Mouse (Mus musculus): ENCODE data around the gene Rab31. TPM values are rescaled to one million over a fixed set of nuclear protein-coding genes. Genes with fewer than 3 reads are reported as not detected.
"Not testable (repeated sequence)": the region's sequence is repeated elsewhere in the genome, so short reads cannot be mapped to it uniquely, and the experiment has no call there.

The Rab31 gene
- total RNA-seq, 2 experiments from 2014 or later: 38.2 to 40.8 TPM

DNA sequence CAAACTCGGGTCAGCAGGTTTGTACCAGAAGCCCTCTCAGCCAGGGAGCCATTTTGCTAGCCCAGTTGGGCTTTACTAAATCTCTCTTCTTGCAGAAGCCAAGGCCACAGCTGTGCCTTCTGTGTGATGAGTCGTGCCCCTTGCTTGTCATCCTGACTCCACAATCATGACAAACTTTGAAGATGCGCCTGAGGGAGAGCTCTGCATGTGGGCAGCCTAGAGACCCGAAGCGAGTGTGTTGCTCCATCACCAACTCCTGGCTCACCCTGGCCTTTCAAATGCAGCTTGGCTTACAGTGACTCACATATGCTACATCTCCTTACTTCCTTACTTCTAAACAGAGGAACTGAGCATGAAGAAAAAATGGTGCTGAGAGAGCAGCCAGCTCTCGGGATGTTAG lies 142.6 kb downstream of the Rab31 start:
- DNase-seq (ENCODE audit: low spot score in 2 of 2): no peak

DNA sequence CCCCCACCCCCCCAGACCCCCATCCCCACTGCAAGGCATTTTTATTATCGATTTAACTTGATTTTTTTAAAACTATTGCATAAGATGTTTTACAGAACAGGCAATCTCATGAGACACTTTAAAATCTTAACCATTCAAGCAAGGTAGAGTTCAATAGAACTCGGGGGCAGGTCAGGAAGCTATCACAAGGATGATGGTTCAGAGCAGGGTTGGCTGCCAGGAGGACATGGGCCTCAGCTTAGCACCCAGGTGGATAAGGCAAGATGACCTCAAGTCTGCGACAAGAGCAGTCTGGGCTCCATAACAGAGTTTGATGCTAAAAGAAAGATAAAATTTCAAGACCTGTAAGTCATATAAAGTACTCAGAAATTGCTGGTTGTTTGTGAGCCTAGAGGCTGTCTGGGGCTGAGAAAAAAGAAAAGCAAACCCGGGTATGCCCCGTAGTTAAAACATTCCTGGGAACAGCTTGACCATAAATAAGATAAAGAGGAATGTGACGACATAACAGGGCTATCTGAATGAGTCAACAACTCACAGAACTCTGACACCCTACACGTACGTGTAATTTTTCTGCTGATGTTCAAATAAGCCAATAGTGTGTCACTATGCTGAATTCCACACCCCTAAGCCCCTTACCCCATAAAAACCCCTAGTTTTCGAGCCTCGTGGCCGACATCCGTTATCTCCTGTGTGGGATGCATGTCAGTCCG lies 143.6 kb downstream of the Rab31 start:
- DNase-seq (ENCODE audit: low spot score in 2 of 2): not testable (repeated sequence)

DNA sequence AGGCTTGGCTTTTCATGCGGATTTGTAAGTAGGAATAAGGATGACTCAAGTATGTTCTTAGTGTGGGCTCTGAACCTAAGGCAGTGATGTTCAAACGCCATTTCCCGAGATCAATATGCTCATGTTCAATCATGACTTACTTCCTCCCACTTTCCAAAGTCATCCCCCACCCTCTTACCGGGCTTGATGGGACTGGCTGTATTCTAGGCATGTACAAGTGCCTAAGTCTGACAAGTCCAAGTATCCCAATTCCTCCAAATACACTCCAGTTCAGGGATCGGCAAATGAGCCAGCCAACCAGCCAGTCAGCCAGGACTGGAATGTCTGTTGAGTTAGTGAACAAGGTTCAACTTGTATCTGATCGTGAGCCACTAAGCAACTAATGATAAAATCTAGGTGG lies 146.3 kb downstream of the Rab31 start:
- DNase-seq (ENCODE audit: low spot score in 2 of 2): no peak

DNA sequence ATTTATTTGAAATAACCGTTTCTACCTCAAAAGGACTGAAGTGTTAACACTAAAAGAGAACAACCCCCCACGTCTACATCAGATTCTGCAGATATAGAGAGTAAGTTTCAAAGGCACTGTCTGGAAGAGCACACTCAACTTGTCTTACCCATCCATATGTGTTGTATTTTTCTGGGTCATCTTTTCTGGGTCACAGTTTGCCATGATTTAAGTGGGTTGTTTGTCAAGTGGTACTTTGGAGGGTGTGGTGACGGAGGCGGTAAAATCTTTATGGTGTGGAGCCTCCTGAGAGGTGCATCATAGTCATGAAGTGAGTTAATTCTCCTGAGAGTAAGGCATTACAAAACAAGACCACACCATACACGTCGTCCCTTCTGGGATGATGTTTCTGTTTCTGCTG lies 147.0 kb downstream of the Rab31 start:
- DNase-seq (ENCODE audit: low spot score in 2 of 2): no peak

DNA sequence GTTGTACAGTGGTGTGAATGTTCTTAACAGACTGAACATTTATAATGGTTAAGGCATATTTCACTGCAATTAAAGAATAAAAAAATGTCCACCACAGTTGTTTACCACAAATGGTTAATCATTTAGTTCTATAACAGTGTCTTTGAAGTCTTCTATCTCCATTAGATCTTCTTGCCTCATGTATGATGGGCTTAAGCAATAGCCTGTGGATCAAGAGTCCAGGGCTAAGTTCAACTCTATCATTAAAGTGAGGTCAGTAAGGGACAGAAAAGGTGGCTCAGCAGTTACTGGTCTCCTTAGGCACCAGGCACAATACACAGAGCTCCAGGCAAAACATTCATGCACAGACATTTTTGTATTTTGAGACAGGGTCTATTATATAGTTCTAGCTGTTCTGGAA lies 149.4 kb downstream of the Rab31 start:
- DNase-seq (ENCODE audit: low spot score in 2 of 2): no peak

- DNase-seq (ENCODE audit: low spot score in 2 of 2): no peak
Observed at GRCm38 (mm10) chr17:65618431-65618830, 154.1 kb downstream of the Rab31 start.

- DNase-seq (ENCODE audit: low spot score in 2 of 2): no peak
Observed at GRCm38 (mm10) chr17:65615678-65616077, 156.9 kb downstream of the Rab31 start.

GRCm38 (mm10) chr17:65614431-65614830 lies 158.1 kb downstream of the Rab31 start:
- no peak for DNase-seq (ENCODE audit: low spot score in 2 of 2)

DNA sequence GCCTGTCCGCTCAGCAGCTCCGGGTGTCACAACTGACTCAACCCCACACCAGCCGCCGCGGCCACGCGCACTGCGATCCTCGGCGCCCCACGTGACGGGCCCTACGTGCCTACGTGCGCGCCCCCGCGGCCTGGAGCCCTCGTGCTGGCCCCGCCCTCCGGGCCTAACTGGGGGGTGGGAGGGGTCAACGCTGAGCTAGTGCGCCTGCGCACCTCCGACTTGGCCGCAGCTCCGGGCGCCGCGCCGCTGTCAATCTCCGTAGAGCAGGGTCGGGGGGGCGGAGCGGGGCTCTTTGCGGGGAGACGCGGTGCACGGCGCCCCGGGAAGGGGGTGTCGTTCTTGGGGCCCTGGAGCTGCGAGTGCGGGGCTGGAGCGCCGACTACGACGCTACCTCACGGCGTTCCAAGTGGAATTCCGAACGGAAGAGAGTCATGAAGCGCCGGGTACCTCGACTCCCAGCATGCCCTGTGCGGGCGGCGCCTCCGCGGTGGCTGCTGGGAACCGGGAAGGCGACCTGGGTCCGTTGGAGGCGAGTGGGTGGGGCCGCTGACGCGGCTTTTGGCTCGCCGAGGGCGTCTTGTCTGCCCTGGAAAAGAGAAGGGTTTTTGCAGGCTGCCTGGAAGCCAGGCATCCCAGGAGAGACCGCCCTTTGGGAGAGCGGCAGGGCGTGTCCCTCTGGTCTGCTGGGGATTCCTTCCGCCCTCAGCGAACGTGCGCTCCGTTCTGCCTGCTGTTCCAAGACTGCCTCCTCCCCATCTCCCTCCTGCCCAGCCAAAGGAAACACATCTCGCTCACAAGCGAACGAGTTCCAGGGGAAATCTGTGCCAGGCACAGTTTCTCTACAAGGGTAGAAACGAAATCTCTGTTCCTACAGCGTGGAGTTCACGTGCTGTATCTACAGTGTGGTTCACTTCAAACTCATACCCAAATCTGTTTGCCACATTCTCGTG lies 158.8 kb downstream of the Rab31 start, which contains the start of gene Vapa:
Vapa (minus strand) TSS at position 93 of the 950 bp plus-strand sequence.
- DNase-seq (ENCODE audit: low spot score in 2 of 2): peak; percentile 98 to 99

- no peak for DNase-seq (ENCODE audit: low spot score in 2 of 2)
Observed at GRCm38 (mm10) chr17:65613142-65613462, 159.4 kb downstream of the Rab31 start.

- peak; percentile 29 to 50 for DNase-seq (ENCODE audit: low spot score in 2 of 2)
Observed at GRCm38 (mm10) chr17:65612391-65613141, 160.0 kb downstream of the Rab31 start.

- DNase-seq (ENCODE audit: low spot score in 2 of 2): no peak
Observed at GRCm38 (mm10) chr17:65611721-65612120, 160.8 kb downstream of the Rab31 start.

DNA sequence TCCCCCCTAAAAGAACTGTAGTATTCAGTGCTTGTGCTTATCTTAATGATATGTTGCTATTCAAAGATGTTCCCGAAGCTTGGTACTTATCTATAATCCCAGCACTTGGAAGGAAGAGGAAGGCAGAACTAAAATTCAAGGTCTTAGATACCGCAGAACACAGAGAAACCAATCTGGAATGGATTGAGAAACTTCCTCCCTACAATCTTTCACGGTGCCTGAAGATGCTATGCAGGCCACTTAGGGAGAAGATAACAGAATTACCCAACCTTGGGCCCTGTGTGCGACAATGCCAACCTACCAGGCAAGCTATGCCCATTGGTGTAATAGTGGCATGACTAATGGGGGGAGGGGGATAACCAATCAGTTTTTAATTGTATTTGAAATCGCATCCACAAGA lies 163.8 kb downstream of the Rab31 start:
- DNase-seq (ENCODE audit: low spot score in 2 of 2): no peak

DNA sequence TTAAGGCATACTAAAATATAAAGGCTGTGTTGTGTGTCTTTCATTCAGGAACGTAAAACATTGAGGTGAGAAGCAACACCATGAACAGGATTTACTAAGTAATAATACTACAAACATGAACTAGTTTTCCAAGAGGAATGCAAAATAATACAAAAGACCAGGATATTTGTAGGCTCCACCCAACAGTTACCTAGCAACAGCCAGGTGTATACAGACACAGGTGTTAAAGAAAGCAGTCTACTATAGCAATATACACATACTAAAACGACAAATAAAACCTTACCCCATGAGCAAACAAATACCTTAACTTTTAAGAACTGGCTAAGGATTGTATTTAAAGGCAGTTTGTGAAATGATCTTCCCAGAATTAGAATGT lies 164.3 kb downstream of the Rab31 start:
- DNase-seq (ENCODE audit: low spot score in 2 of 2): no peak

DNA sequence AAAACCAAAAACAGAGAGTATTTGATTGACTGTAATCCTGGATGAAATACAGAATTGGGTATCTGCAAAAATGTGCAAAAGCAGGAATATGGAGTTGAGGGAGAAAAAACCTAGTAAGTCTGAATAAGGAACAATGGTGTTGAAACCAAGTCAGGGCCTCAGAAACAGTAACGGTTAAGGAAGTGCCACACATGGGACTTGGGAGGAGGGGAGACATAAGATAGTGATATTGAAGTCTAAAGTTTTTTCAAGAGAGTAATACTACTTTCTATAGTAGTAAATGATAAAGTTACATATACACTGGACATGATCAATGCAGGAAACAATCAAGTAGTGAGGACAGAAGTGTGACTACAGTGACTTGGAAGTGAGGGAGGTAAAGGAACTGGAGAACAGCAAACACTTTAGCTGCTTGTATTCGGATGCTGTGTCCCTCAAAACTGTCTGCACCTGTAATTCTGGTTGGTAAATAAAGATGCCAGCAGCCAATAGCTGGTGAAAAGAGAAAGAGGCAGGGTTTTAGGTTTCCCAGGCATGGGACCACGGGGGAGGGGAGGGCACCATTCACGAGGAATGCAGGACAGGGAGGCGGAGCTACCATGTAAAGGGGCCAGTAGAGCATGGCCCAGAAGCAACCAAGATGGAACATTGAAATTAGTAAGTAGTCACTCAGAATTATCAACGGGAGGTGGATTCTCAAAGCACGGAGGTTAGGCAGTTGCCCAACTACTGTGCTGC lies 164.8 kb downstream of the Rab31 start:
- DNase-seq (ENCODE audit: low spot score in 2 of 2): no peak

- DNase-seq (ENCODE audit: low spot score in 2 of 2): no peak
Observed at GRCm38 (mm10) chr17:65606014-65606413, 166.5 kb downstream of the Rab31 start.

DNA sequence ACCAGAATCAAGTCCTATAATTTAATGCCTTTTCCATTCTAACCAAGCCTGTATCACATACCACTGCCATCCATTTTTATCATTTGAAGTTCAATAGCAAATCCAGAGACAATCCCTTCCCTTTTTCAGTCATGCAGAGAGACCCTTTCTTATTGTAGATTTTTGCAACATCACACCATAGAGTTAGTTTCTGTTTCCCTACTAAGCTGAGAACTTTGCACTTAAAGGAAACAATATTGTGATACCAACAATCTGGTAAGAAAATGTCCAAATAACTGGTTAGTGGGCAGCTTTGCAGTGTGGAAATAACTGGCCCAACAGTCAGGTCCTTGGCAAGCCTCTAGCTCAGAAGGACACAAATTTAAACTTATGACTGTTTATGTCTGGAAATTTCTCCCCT lies 167.7 kb downstream of the Rab31 start:
- DNase-seq (ENCODE audit: low spot score in 2 of 2): no peak

DNA sequence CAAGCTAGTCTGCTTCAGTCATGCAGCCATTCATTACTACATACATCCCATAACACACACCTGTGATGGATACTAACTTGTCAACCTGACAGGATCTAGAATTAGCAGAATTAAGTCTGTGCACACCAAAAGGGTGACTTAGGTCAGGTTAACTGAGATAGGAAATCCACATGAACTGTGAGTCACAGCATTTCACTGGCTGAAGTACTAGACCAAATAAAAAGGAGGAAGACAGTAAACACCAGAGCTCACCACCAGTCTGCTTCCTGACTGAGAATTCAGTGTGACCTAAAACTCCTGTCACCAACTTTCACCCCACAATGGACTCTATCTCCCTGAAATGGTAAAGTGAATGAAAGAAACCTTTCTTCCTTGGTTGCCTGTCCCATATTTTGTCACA lies 168.2 kb downstream of the Rab31 start:
- no peak for DNase-seq (ENCODE audit: low spot score in 2 of 2)

Measured in gastrocnemius, postnatal 4 days (tissue).